Mouse (Mus musculus) B cell, adult 2 months (primary cell): ENCODE measurements around the gene Mast4.

Source experiments
- DNase-seq, 2 experiments: peaks; one replicate each; pipeline ENCODE4 v3.0.0; 2022

Mast4 gene

DNA sequence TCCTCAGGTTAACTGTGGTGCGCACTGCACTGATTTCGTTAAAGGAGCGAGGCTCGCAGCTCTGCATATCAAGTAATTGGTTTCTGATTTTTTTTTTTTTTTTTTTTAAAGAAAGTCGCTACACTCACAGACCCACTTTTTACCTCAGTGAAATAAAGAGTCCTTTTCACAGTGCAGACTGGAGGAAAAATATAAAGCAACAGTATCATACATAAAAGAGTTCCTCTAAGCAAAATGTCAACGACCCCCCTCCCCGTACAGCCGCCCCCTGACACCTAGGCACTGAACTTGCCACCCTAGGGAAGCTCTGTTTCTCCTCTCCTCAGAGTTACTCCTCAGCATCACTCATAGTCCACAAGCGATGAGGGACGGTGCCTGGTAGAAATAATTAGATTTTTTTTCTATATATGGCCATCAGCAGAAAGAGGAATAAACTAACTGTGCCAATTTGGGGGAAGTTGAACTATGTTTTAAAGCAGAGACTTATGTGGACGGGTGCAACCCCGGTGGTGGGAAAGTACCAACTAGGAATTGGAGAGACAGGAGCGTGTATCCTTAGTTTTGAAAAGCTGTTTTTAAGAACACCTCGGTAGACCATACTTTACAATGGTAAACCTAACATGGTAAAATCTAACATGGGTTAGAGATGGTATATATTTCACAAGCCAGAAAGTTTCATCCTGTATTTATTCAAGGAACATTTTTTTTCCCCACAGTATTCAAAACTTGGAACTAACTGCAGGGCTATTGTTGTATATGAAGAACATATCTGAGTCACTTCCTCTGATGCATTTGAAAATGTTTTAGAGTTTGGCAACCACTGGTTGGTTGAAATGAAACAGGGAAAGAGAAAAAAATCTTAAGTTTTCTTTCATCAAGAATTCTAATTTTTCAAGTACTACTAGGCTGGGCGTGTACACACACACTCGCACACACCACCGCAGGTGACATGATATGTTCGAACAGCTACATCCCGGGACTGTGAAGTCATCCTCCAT, 375.7 kb downstream of the Mast4 start:
- no peak for DNase-seq

DNA sequence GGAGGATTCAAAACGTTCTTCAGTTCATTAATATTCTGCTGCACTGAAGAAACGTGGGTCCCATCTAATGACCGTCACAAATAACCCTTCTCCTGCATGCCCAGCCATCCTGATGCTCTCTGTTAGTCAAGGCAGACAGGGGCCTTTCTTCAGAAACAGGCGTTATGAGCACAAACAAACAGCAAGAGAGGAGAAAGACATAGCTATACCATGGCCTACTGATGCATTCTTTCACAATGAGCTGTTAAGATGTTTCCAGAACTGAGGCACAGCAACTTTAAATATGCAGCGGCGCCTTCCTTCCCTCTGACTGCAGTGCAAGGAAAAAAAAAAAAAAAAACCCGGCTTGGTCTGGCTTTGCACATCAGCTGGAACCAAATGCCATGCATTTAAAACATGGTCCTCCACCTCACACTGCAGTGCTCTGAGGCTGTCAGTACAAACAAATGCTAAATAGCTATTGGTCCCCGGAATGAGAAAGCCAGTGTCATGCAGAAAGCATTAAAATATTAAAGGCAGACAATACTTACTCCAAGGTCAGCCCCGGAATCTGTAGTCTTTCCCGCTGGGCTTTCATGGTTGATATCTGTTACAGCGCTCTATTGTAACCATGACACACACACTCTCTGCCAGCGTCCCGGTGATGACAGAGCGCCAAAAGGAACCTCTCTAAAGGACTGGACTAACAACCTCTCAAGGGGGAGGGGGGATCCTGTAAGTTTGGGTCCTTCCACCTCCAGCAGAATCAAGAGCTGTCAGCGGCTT, 376.6 kb downstream of the Mast4 start:
- no peak for DNase-seq

DNA sequence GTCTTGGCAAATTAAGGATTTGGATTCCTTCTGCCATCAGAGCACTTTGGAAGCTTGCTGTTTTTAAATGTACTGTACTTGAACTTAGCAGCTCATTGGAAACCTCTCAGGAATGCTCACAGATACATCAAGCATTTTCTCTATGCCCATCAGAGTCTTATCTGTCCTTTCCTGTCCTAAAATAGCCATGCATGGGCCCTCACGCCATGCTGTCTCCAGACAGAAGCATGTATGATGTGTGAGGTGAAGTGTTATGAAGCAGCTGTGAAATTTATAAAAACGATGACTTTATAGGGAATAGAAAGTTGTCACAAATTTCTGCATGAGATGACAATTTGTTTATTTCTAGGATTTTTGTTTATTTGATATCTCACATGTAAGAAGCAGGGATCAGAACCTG, 378.8 kb downstream of the Mast4 start:
- DNase-seq: no peak

DNA sequence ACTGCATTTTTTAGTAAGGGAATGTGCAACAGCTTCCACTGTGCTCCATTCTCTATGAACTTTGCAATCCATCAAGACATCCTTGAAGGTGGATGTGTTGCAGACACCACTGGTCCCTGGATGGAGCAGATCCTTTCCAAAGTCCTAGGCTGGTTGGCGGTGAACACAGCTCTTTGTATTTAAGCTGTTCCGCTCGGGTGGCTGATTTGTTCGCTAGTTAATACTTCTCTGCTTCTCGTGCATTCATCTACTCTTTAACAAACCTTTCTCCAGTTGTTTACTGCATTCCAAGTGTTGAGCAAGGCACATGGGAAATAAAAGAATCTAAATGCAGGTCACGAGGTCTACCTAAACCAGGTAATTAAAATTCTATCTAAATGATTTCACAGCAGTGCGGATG, 384.5 kb downstream of the Mast4 start:
- no peak for DNase-seq

DNA sequence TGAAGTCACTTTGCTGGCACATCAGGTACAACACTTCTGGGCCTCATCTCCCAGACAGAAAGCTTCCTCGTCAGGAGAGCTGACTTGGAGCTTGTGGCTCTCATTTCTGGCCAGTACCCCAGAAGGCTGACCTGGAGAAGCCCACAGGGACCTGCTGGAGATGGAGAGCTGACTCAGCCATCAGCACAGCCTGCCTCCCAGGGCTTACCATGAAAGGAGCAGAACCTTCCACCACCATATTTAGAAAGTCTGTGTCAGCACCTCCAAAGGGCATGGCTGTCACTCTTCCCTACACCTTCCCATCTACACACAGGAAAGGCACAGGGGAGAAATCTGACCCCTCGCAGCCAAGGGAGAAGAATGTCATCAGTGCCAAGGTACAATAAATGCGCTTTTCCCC, 385.3 kb downstream of the Mast4 start:
- no peak for DNase-seq

DNA sequence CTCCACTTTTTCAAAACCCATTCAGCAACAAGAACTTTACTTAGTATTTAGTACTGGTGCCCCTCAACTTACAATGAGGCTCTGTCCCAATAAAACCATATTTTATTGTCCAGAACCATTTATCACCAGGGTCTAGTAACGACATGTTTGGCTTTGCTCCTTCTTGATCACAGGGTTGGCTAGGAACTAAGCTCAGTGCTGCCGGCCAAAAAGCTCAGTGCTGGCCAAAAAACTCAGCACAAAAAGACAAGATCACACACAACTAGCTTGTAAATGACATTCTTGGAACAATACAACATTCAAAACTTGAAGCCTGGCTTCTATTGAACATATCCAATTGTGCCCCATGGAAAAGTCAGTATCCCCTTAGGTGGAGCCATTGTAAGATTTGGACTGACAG, 386.8 kb downstream of the Mast4 start:
- DNase-seq: no peak

DNA sequence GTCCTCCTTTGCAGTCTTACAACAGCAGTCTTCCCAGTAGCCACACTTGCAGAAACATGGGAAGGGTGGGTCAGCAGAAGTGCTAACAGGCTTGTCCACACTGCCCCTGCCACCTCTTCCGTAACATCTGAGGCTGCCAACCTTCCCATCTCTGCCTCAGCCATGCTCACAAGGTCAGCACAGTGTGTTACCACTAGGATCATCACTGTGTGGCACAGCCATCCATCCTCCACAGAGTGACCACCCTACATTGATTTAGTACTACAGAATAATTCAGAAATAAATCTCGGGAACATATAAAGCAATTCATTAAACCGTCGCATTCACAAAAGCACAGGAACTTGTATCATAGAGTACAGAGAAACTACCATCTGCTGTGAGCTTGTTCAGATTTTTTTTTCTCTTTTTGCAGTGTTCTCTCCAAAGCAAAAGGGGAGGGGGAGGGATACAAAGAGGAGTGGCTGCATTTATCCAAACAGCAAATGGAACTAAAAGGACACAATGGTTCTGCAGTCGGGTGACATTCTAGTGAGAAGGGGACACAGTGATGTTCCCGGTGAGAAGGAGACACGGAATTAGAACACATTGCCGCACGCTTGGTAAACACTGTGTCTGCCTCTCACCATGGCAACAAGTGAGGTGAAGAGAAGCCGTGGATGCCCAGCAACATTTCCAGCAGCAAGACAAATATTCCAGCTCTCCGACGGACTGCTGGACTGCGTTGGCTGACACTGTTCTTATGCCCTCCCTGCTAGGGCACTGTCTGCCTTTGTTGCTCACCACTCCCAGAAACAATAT, 388.1 kb downstream of the Mast4 start:
- DNase-seq: no peak

DNA sequence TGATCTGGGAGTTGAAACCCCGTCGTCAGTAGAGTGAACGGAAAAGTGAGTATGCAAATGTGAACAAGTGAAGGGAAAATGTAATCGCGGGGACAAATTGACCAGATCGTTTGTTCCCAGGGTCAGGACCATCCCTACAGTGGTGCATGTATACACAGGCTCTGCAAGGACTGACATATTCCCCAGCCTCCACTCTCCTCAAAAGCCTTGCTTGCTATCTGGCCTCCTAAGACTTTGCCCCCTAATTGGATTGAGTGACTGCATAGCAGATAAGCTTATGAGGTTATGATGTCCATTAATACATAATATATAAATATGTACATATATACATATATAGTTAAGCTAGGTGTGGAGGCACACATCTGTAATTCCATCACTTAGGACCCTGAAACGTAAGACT, 388.8 kb downstream of the Mast4 start:
- DNase-seq: no peak

DNA sequence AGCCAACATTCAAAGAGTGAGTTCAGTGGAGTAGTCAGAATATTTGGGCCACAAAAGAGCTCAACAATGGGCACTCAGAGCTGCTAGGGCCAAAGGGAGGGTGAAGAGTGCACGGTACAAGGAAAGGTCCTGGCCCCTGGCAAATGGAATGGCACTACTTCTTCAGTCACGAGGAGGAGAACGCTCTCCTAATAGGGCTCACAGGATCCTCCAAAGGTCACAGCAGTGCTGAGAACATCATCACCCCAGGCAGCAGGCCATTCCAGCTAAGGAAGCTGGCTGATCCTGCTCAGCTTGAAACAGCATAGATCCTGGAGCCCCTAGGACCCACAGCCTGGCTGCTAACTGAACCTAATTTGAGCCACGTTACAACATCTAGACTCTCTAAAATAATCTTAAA, 389.8 kb downstream of the Mast4 start:
- no peak for DNase-seq

DNA sequence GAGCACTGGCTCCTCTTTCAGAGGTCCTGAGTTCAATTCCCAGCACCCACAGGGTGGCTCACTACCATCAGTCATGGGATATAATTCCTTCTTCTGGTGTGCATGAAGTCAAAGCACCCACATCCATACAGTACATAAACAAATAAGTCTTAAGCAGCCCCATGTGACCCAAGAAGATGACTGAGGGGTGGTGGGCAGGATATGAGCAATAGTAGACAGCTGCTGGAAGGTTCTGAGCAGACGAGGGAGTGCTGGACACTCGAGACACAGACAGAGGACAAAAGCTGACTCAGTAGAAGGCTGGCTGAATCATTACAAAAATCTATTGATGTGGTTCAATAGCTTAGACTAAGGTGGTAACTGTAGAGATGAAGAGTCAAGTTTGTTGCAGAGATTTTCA, 391.7 kb downstream of the Mast4 start:
- no peak for DNase-seq

DNA sequence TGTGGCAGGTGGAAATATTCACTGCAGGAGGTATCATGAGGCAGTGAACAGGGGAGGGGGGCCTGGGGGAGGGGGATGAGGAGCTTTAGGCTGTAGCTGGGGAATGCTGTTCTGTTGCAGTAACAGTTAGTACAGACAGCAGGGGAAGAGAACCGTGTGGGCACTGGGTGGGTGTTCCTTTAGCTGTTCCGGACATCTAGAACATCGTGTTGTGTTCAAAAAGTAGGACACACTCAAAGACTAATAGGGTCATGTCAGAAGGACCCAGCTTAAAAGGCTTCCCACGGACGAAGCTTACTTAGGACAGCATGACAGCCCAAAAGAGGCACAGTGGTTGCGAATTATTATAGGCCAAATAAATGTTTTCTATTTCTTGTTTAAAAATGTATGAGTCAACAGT, 393.8 kb downstream of the Mast4 start:
- DNase-seq: no peak

DNA sequence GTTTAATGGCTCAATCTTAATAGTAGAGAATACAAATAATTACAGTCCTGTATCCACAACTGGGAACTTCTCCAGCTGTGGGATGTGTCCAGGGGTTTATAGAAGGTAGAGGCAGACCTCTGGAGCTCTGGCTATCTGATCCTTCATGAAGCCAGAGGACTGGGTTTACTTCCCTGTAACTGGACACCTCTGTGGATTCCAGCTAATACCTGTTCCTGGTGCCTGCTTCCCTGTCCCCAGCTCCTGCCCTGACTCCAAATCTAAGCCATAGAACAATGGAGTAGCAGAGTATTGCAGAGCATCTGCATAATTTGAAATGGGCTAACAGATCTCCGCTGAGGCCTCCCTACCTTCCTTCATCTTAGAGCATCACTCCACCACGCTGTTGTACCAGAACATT, 398.1 kb downstream of the Mast4 start:
- no peak for DNase-seq

DNA sequence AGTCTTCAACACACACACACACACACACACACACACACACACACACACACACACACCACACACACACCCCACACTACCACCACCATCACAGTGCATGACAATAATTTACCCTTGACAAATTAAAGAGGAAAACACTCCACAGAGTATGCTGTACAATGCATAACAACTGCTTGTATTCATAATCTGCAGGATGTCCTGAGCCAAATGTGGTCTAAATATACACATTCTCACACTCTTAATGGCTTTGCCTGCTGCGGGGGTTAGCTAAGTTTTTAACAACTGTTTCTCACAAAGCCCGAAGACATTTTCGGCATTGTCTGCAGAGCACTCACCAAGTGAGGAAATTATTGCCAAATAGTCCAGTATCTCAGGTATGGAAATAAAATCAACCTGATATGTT, 398.5 kb downstream of the Mast4 start:
- DNase-seq: no peak

DNA sequence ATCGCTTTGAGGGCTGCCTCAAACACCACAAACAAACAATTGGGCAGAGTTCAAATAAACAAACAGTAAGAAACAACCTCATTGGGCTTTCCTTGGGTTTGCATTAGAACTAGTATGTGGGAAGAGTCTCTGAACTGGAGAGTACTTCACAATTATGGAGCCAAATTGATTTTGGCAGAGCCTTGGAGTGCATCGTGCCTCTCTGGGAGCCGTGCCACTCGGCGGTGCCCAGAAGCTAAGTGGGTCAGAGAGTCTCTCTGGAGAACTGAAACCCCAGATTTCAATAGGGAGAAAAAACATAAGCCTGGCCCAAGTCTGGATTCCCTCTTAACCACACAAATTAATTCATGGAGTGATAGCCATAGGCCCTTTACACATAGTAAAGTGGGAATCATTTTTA, 400.6 kb downstream of the Mast4 start:
- DNase-seq: no peak

DNA sequence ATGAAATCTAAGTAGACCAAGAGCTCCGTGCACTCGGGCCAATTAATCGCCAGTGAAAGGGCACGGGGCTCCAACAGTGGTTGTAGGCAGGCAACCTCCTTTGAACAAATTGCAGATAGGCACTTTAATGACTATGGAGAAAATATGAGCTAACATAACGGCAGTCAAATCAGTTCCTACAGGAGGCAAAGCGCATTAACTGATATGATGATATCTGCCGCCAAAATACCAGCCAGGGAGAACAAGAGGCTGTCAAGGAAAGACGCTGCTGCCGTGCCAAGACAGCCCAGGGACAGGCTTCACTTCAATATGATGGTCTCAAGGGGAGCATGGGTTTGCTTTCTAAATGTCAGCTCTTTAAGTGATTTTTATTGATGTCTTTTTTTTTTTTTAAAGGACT, 401.9 kb downstream of the Mast4 start:
- no peak for DNase-seq

DNA sequence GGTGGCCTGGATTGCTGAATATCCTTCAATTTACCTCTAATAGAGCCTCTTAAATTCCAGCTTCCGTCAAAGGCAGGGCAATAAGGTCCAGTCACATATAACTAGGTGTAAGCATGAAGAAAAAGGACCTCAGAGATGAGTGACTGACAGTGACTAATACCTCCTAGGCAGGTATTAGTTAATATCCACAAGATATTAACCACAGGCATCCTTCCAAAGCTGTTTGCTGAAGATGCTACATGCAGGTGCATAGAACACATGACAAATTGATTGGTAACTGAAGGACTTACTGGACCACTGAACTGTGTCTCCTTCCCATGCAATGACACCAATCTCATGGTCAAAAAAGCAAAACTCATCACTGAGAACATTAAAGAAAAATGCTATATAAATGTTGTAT, 402.3 kb downstream of the Mast4 start:
- DNase-seq: peak in 1 of 2 experiments; percentile 3

DNA sequence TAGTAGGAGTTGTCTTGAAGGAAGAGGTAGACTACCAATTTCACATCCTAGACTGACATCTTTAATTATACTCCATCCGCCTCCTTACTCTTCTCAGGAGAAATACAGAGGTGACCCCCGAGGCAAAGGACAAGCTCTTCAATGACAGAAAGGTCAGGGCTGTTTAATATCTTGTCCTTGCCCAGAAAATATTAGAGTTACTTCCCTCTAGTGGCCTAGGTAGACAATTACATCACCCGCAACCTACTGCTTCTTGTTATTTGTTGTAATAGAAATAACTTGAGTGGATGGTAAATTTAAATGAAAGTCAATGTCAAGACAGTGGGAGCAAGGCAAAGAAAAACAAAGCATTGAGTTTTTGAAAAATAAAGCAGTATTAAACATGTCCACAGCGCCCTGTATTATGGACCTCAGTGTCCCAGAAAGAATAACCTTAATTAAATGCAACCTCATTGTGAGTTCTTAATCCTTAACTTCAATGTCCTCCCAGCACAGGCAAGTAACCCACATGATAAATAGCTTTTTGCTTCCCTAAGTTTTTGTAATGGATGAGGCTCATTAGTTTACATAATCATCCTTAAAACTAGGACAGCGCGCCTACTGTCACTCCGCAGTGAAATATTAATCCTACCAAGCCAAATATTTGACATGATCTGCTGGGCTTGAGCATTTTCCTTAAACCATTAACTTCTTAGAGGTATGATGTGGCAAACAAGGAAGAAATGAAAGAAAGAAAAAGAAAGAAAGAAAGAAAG, 408.3 kb downstream of the Mast4 start:
- DNase-seq: peak in 1 of 2 experiments; percentile 35

DNA sequence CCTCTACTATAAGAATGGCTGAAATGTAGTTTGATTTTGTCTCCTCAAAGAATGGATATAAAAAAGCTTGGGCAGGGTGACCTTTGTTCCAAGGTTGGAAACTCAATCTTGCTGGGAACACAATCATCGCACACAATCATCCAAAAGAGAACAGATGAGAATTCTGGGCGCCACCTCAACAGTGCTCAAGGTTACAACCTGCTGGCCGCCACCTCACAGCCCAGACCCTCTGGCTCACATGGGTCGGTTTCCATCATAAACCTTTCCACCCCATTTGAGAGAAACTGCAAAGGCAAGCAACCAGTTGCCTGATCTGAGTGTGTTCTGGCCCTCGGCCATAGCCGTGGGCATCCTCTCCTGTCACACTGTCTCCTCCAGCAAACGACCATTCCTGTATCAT, 414.6 kb downstream of the Mast4 start:
- DNase-seq: no peak

DNA sequence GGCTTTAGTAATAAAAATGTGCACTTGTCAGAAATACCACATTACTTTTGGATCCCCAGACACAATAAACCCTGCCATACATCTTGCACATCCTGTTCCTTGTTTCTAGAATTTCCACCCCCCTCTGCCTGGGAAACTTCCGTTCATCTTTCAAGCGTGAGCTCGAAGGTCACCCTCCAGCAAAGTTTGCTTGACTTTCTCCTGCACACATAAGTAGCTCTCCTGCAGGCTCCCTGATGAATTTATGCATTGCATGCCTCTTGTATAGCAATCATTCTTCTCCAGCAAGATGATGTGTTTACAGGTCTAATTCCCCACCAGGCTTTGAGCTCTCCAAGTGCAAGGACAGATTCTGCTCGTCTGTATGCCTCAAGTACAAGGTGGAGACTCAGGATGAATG, 415.7 kb downstream of the Mast4 start:
- DNase-seq: no peak

DNA sequence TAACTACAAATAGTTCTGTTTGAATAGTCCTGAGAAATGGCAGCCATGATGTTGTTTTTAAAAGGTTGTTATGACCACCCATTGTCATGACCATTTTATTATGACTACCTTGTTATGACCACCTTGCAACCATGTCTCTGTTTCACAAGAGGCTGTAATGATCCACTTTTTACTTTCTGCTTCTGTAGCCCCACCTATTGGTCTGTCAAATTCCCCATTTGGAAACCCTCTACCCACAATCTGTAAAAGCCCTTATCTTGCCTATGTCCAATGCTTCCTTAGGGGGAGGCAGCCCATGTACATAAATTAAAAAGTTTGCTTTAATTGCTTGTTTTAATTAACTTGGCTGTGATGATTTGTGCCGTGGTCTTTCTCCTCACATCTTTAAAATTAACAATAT, 419.0 kb downstream of the Mast4 start:
- no peak for DNase-seq

DNA sequence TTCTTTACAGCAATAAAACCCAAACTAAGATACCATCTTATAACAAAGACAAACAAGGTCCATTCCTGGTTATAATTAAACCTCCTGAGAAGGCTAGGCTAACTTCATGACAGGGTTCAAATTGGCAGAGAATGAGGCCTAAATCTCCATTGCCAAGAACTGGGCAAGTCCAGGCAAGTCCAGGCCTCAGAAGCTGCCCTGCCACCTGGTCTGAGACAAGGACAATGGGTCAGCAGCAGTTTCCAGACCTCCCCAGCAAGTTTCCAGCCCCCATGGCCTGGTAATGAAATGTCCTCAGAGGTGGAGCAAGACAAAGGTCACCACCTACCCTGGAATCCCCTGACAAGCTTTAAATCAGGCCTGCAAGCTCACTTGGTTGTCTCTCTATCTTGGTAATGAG, 419.5 kb downstream of the Mast4 start:
- DNase-seq: no peak

DNA sequence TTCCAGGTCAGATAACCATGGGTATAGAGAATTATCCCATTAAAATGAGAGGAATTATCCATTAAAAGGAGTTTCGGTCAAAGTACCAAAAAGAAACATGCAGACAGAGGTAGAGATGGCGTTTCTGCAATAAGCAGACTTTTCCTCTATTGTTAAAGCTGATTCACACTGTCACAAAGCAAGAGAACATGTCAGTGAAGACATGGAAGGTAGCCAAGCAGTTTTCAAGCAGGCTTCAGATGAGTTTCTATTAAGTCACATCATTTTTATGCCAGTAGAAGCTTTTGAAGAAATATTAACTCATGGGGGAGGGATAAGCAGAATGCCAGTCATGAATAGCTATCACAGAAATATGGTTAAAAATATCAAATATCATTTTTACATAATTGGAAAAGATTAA, 420.4 kb downstream of the Mast4 start:
- no peak for DNase-seq

DNA sequence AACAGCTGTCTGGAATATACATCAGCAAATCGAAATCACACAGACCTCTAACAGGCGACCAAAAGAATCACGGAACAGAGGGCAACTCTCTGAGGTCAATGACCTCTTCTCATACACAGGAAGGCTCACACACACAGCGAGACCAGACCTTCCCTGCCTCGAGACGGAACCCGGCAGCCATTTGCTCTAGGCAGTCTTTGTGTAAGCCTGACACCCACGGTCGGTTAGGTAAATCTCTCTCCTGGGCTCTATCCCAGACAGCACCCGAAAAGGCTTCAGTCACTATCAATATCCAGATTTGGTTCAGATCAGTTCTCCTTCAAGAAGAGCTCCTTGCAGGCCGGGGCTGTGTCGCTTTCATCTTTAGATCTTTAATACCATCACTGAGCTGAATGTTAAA, 421.4 kb downstream of the Mast4 start:
- DNase-seq: no peak
